Mouse (Mus musculus) embryonic facial prominence, embryonic 15.5 days (tissue): ENCODE results near the gene Rxrb. TPM values are rescaled to one million over a fixed set of nuclear protein-coding genes. Genes with fewer than 3 reads are reported as not detected.

Experiments
- ATAC-seq: fragments of 200-750 bp; cut with Nextera tagmentation; 2 replicates; pipeline ENCODE4 v1.8.0; 2017; ENCODE audit warnings: low read depth, moderate TSS enrichment; ENCODE audit not compliant: insufficient number of reproducible peaks, low FRiP score, low TSS enrichment
- H3K27ac ChIP-seq: fragments of 300-500 bp; sonication (generic); replicated peaks from 2 replicates; pipeline ENCODE4 v1.5.1; 2015; ENCODE audit warnings: mild to moderate bottlenecking, inconsistent platforms
- H3K27me3 ChIP-seq: fragments of 300-500 bp; sonication (generic); 2 replicates; pipeline ENCODE4 v1.6.1; 2015; ENCODE audit warnings: inconsistent platforms
- H3K36me3 ChIP-seq: fragments of 300-500 bp; sonication (generic); 2 replicates; pipeline ENCODE4 v1.6.1; 2015; ENCODE audit warnings: mild to moderate bottlenecking, inconsistent platforms
- H3K4me1 ChIP-seq: fragments of 300-500 bp; sonication (generic); 2 replicates; pipeline ENCODE4 v1.6.1; 2015; ENCODE audit warnings: inconsistent platforms
- H3K4me2 ChIP-seq: fragments of 300-500 bp; sonication (generic); replicated peaks from 2 replicates; pipeline ENCODE4 v1.6.1; 2015; ENCODE audit warnings: mild to moderate bottlenecking, inconsistent platforms
- H3K4me3 ChIP-seq: fragments of 300-500 bp; sonication (generic); replicated peaks from 2 replicates; pipeline ENCODE4 v1.5.1; 2015; ENCODE audit warnings: mild to moderate bottlenecking, inconsistent platforms
- H3K9ac ChIP-seq: fragments of 300-500 bp; sonication (generic); 2 replicates; pipeline ENCODE4 v1.6.1; 2015; ENCODE audit warnings: inconsistent platforms
- H3K9me3 ChIP-seq: fragments of 300-500 bp; sonication (generic); replicated peaks from 2 replicates; pipeline ENCODE4 v1.6.1; 2016; ENCODE audit warnings: inconsistent platforms
- WGBS: fragments of 180-500 bp; shearing (Covaris S2); methylation state at CpG from one replicate; pipeline ENCODE4 v1.1.7; 2015; 5-methylcytosine and 5-hydroxymethylcytosine counted together
- polyA plus RNA-seq: library from polyadenylated mRNA; unstranded; fragments of >200 nt; fragmentation: Nextera tagmentation; extraction: Ambion mirVana; gene quantifications from 2 replicates; pipeline ENCODE4 v1.2.1, GENCODE M21; 2015

The Rxrb gene
- polyA plus RNA-seq, 1 experiment from 2014 or later: 54.6 TPM

DNA sequence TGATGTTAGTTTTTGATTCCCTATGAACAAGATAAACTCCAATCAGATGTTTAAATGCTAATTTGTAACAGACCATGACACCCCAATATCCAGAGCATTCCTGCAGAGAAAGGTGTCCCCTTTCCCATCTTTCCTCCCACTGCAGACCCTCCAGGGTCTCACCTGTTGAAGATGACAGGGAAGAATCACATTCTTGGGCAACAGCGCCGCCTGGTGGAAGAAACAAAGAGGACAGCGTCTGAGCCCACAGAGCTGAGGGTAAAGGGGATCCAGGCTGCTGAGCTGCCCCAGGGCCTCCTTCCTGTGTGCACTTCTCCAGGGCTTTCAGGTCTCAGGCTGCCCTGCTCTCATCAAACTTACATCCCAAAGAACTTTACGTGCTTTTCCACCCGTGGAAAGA is 28.2 kb upstream of the Rxrb start:
- no peak overlapping the region for H3K4me2 ChIP-seq
- no peaks in the 10 kb centered on the region for H3K36me3 ChIP-seq
- H3K4me3 ChIP-seq: no peak overlapping the region
- WGBS: 2% methylated on average over 5 of the region's 5 CpGs
- H3K27ac ChIP-seq: no peak overlapping the region
- no peak overlapping the region for H3K9ac ChIP-seq
- H3K4me1 ChIP-seq: peaks cover 15% of the 10 kb centered on the region
- H3K27me3 ChIP-seq: peaks cover 38% of the 10 kb centered on the region
- no peak for ATAC-seq
- H3K9me3 ChIP-seq: 0 out of 2 replicates have a peak, but pooled peaks cover 3% of the 10 kb centered on the region

DNA sequence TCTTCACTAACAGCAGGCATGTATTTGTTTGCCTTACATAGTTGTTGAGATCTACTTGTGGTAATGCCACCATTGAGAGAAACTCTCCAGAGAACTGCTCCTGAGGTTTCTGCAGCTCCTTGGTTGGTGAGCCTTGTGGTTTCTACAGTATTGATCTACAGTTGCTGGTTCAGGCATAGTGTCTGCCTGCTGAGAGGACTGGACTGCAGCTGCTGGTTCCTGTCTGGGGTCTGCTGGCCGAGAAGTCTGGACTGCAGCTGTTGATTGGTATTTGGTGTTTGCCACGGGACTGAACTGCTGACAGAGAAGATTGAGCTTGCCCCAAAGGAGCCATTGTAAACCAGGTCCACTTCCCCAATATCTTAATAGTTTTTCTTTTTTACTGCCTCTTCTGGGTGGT is 25.0 kb upstream of the Rxrb start:
- Histone ChIP-seq H3K36me3 (no peaks in the 10 kb centered on the region), H3K4me2 (no peak overlapping the region), H3K4me3 (no peak overlapping the region), H3K9me3 (0 out of 2 replicates have a peak, but pooled peaks cover 3% of the 10 kb centered on the region), H3K4me1 (no peaks in the 10 kb centered on the region), H3K27me3 (peaks cover 9% of the 10 kb centered on the region), H3K27ac (no peak overlapping the region), H3K9ac (no peak overlapping the region)
- ATAC-seq: no peak
- 45% methylated on average over 2 of the region's 2 CpGs for WGBS

DNA sequence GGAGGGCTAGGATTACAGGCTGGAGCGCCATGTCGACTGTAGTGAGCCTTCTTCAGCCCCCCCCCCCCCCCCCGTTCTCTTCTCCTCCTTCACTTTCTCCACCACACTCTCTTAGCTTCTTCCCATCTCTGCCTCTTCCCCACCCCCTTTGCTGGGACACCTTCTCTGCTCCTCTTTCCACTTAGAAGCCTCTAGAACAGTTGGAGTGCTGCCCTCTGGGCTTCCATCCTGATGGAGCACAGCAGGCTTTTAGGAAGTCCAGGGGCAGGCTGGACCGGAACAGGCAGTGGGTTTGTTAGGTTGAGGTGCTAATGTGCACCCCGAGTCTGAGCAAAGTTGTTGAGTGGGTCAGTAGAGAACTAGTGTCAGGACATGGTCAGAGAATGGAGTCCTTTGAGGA is 21.5 kb upstream of the Rxrb start:
- no peak overlapping the region for H3K4me3 ChIP-seq
- 77% methylated on average over 5 of the region's 5 CpGs for WGBS

GRCm38 (mm10) chr17:34013436-34013835 is 18.2 kb upstream of the Rxrb start:
- H3K4me1 ChIP-seq: no peaks in the 10 kb centered on the region
- no peak overlapping the region for H3K4me2 ChIP-seq
- no peak overlapping the region for H3K4me3 ChIP-seq
- 93% methylated on average over 8 of the region's 8 CpGs for WGBS
- H3K27me3 ChIP-seq: no peaks in the 10 kb centered on the region
- H3K9ac ChIP-seq: no peak overlapping the region
- no peak overlapping the region for H3K27ac ChIP-seq
- H3K9me3 ChIP-seq: no peaks in the 10 kb centered on the region
- no peaks in the 10 kb centered on the region for H3K36me3 ChIP-seq
- ATAC-seq: no peak

More for the DNA sequence above, 21.5 kb upstream of the Rxrb start:
- Histone ChIP-seq H3K4me2 (no peak overlapping the region), H3K27ac (no peak overlapping the region), H3K4me1 (no peaks in the 10 kb centered on the region), H3K9me3 (0 out of 2 replicates have a peak, but pooled peaks cover 3% of the 10 kb centered on the region), H3K27me3 (no peaks in the 10 kb centered on the region), H3K9ac (no peak overlapping the region), H3K36me3 (no peaks in the 10 kb centered on the region)
- no peak for ATAC-seq

- H3K4me3 ChIP-seq: no peak overlapping the region
- H3K9me3 ChIP-seq: no peaks in the 10 kb centered on the region; the same call in 1 of the 2 replicates
- H3K36me3 ChIP-seq: peaks cover 32% of the 10 kb centered on the region
- H3K9ac ChIP-seq: no peak overlapping the region
- no peak overlapping the region for H3K27ac ChIP-seq
- ATAC-seq: no peak
- peaks cover 25% of the 10 kb centered on the region for H3K4me1 ChIP-seq
- H3K4me2 ChIP-seq: no peak overlapping the region
- WGBS: 94% methylated on average over 23 of the region's 23 CpGs
- no peaks in the 10 kb centered on the region for H3K27me3 ChIP-seq
Measured at GRCm38 (mm10) chr17:34021539-34022413, 9.8 kb upstream of the Rxrb start.

- Histone ChIP-seq H3K4me3 (no peak overlapping the region), H3K4me1 (peaks cover 31% of the 10 kb centered on the region), H3K4me2 (no peak overlapping the region), H3K27ac (no peak overlapping the region), H3K27me3 (no peaks in the 10 kb centered on the region), H3K9ac (no peak overlapping the region), H3K36me3 (peaks cover 32% of the 10 kb centered on the region), H3K9me3 (no peaks in the 10 kb centered on the region; the same call in 1 of the 2 replicates)
- 92% methylated on average over 14 of the region's 14 CpGs for WGBS
- ATAC-seq: no peak
Measured at GRCm38 (mm10) chr17:34022414-34022783, 9.2 kb upstream of the Rxrb start.

GRCm38 (mm10) chr17:34022987-34023386 is 8.6 kb upstream of the Rxrb start:
- Histone ChIP-seq H3K4me1 (peaks cover 35% of the 10 kb centered on the region), H3K4me2 (no peak overlapping the region), H3K36me3 (peaks cover 32% of the 10 kb centered on the region), H3K4me3 (no peak overlapping the region), H3K27ac (no peak overlapping the region), H3K9ac (no peak overlapping the region), H3K9me3 (no peaks in the 10 kb centered on the region; the same call in 1 of the 2 replicates), H3K27me3 (no peaks in the 10 kb centered on the region)
- ATAC-seq: no peak
- WGBS: 97% methylated on average over 20 of the region's 20 CpGs

DNA sequence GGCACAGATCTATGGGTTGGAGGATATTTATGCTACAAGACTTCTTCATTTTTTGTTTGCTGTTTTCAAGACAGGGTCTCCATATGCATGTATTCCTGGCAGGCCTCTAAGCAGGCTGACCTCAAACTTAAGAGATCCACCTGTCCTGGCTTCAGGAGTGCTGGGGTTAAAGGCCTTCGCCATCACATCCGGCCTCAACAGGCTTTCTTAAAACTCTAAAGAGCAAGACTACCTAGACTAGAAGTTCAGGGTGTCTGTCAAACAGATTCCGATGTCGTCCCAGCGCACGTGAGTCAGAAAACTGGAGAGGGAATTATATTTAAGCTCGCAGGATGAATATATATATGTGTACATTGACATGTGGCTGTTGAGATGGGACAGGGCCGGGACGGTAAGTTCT is 7.9 kb upstream of the Rxrb start:
- peak overlapping the region; percentile 64 for H3K4me3 ChIP-seq
- WGBS: 67% methylated on average over 9 of the region's 9 CpGs
- H3K27me3 ChIP-seq: no peaks in the 10 kb centered on the region
- H3K9me3 ChIP-seq: no peaks in the 10 kb centered on the region; the same call in 1 of the 2 replicates
- no peak for ATAC-seq
- peak overlapping the region; percentile 98 for H3K4me2 ChIP-seq
- H3K27ac ChIP-seq: 0 out of 2 replicates have a peak overlapping the region, but pooled peaks have one; percentile 90
- H3K36me3 ChIP-seq: peaks cover 37% of the 10 kb centered on the region
- H3K9ac ChIP-seq: peak overlapping the region; percentile 68
- peaks cover 42% of the 10 kb centered on the region for H3K4me1 ChIP-seq

GRCm38 (mm10) chr17:34024317-34024821 is 7.2 kb upstream of the Rxrb start, which contains the start of gene Ring1:
TSS of gene Ring1 (minus strand) at chr17:34024680.
- Histone ChIP-seq H3K4me2 (peak within 1 kb of the TSS; percentile 98), H3K27me3 (no peaks in the 10 kb centered on the region), H3K4me3 (peak within 1 kb of the TSS; percentile 64), H3K36me3 (peaks cover 44% of the 10 kb centered on the region), H3K9me3 (no peaks in the 10 kb centered on the region; the same call in 1 of the 2 replicates), H3K27ac (peak within 1 kb of the TSS; percentile 90), H3K9ac (peak within 1 kb of the TSS; percentile 68), H3K4me1 (peaks cover 49% of the 10 kb centered on the region)
- under 1% methylated on average over 54 of the region's 58 CpGs for WGBS
- peak; percentile 77 for ATAC-seq

GRCm38 (mm10) chr17:34024861-34025755 is 6.5 kb upstream of the Rxrb start:
- H3K4me1 ChIP-seq: peaks cover 56% of the 10 kb centered on the region

GRCm38 (mm10) chr17:34025756-34026151 is 5.9 kb upstream of the Rxrb start:
- Histone ChIP-seq H3K36me3 (peaks cover 44% of the 10 kb centered on the region), H3K4me2 (peak overlapping the region; percentile 98), H3K9me3 (no peaks in the 10 kb centered on the region), H3K27ac (no peak overlapping the region), H3K4me1 (peaks cover 63% of the 10 kb centered on the region), H3K9ac (no peak overlapping the region), H3K27me3 (no peaks in the 10 kb centered on the region), H3K4me3 (peak overlapping the region; percentile 64)
- no peak for ATAC-seq
- WGBS: 19% methylated on average over 7 of the region's 7 CpGs

More at GRCm38 (mm10) chr17:34024861-34025755, 6.5 kb upstream of the Rxrb start:
- under 1% methylated on average over 54 of the region's 57 CpGs for WGBS
- Histone ChIP-seq H3K4me3 (peak overlapping the region; percentile 64), H3K36me3 (peaks cover 50% of the 10 kb centered on the region), H3K9me3 (no peaks in the 10 kb centered on the region), H3K9ac (peak overlapping the region; percentile 68), H3K27ac (peak overlapping the region; percentile 90), H3K4me2 (peak overlapping the region; percentile 98), H3K27me3 (no peaks in the 10 kb centered on the region)
- peak; percentile 2; the same call in 1 of the 2 replicates for ATAC-seq
